Mouse (Mus musculus): ENCODE measurements around the gene Tpcn1. TPM values are rescaled to one million over a fixed set of nuclear protein-coding genes. Genes with fewer than 3 reads are reported as not detected.
A peak's percentile ranks its signal among the peaks of the same experiment; 100 is the strongest.

Gene Tpcn1
- total RNA-seq, 2 experiments from 2014 or later: 29.7 to 35.5 TPM

GRCm38 (mm10) chr5:120579211-120579897 lies 9.1 kb downstream of the Tpcn1 start:
- peak; percentile 82 to 86 for DNase-seq

- DNase-seq: peak; percentile 80 to 87
Measured at GRCm38 (mm10) chr5:120578504-120579081, 9.9 kb downstream of the Tpcn1 start.

- DNase-seq: peak in 1 of 2 experiments; percentile 34
Measured at GRCm38 (mm10) chr5:120577935-120578441, 10.5 kb downstream of the Tpcn1 start.

- no peak for DNase-seq
Measured at GRCm38 (mm10) chr5:120576781-120577301, 11.6 kb downstream of the Tpcn1 start.

GRCm38 (mm10) chr5:120574469-120575063 lies 13.9 kb downstream of the Tpcn1 start:
- DNase-seq: no peak

- DNase-seq: peak in 1 of 2 experiments; percentile 40
Measured at GRCm38 (mm10) chr5:120571056-120571740, 17.3 kb downstream of the Tpcn1 start.

- peak; percentile 41 to 69 for DNase-seq
Measured at GRCm38 (mm10) chr5:120570289-120570897, 18.1 kb downstream of the Tpcn1 start.

GRCm38 (mm10) chr5:120569791-120570190 lies 18.7 kb downstream of the Tpcn1 start:
- no peak for DNase-seq

GRCm38 (mm10) chr5:120568964-120569363 lies 19.5 kb downstream of the Tpcn1 start:
- no peak for DNase-seq

GRCm38 (mm10) chr5:120568336-120568768 lies 20.1 kb downstream of the Tpcn1 start:
- peak in 1 of 2 experiments; percentile 22 for DNase-seq

- peak in 1 of 2 experiments; percentile 23 for DNase-seq
Measured at GRCm38 (mm10) chr5:120567761-120568211, 20.7 kb downstream of the Tpcn1 start.

- peak in 1 of 2 experiments; percentile 82 for DNase-seq
Measured at GRCm38 (mm10) chr5:120567253-120567701, 21.2 kb downstream of the Tpcn1 start.

- peak; percentile 54 to 69 for DNase-seq
Measured at GRCm38 (mm10) chr5:120566681-120567252, 21.7 kb downstream of the Tpcn1 start.

- peak; percentile 58 to 63 for DNase-seq
Measured at GRCm38 (mm10) chr5:120566101-120566500, 22.4 kb downstream of the Tpcn1 start.

- no peak for DNase-seq
Measured at GRCm38 (mm10) chr5:120565171-120565905, 23.1 kb downstream of the Tpcn1 start.

- no peak for DNase-seq
Measured at GRCm38 (mm10) chr5:120563914-120564311, 24.6 kb downstream of the Tpcn1 start.

GRCm38 (mm10) chr5:120562956-120563913 lies 25.2 kb downstream of the Tpcn1 start:
- peak; percentile 83 to 88 for DNase-seq

GRCm38 (mm10) chr5:120560616-120561311 lies 27.7 kb downstream of the Tpcn1 start:
- peak; percentile 86 to 92 for DNase-seq

All from heart, adult 18-20 months (tissue).